Mouse (Mus musculus): ENCODE results near the gene Ccdc110.
A peak's percentile ranks its signal among the peaks of the same experiment; 100 is the strongest.

Gene Ccdc110

GRCm38 (mm10) chr8:45934582-45935014 is at the start of gene Ccdc110:
TSS of gene Ccdc110 (plus strand) at chr8:45934619.
- peak; percentile 56 to 77 for DNase-seq (ENCODE audit: low read depth in 1 of 2, low spot score in 2 of 2)

GRCm38 (mm10) chr8:45885202-45885685 is 49.2 kb upstream of the Ccdc110 start, which contains the start of gene Pdlim3:
TSS of gene Pdlim3 (plus strand) at chr8:45885461.
- no peak for DNase-seq (ENCODE audit: low read depth in 1 of 2, low spot score in 2 of 2)

GRCm38 (mm10) chr8:45885775-45886174 is 48.6 kb upstream of the Ccdc110 start:
- DNase-seq (ENCODE audit: low read depth in 1 of 2, low spot score in 2 of 2), result no peak

- DNase-seq (ENCODE audit: low read depth in 1 of 2, low spot score in 2 of 2), result no peak
These were observed 44.7 kb upstream of the Ccdc110 start for GRCm38 (mm10) chr8:45889737-45890136.

- no peak for DNase-seq (ENCODE audit: low read depth in 1 of 2, low spot score in 2 of 2)
These were observed 37.8 kb upstream of the Ccdc110 start for GRCm38 (mm10) chr8:45896590-45896989.

GRCm38 (mm10) chr8:45899783-45900182 is 34.6 kb upstream of the Ccdc110 start:
- DNase-seq (ENCODE audit: low read depth in 1 of 2, low spot score in 2 of 2), result peak; percentile 18 to 31

- DNase-seq (ENCODE audit: low read depth in 1 of 2, low spot score in 2 of 2), result no peak
These were observed 32.8 kb upstream of the Ccdc110 start for GRCm38 (mm10) chr8:45901626-45902025.

GRCm38 (mm10) chr8:45903659-45904058 is 30.8 kb upstream of the Ccdc110 start:
- no peak for DNase-seq (ENCODE audit: low read depth in 1 of 2, low spot score in 2 of 2)

GRCm38 (mm10) chr8:45905591-45906250 is 28.7 kb upstream of the Ccdc110 start:
- no peak for DNase-seq (ENCODE audit: low read depth in 1 of 2, low spot score in 2 of 2)

GRCm38 (mm10) chr8:45906251-45906619 is 28.2 kb upstream of the Ccdc110 start:
- no peak for DNase-seq (ENCODE audit: low read depth in 1 of 2, low spot score in 2 of 2)

GRCm38 (mm10) chr8:45913707-45914106 is 20.7 kb upstream of the Ccdc110 start:
- DNase-seq (ENCODE audit: low read depth in 1 of 2, low spot score in 2 of 2), result no peak

- no peak for DNase-seq (ENCODE audit: low read depth in 1 of 2, low spot score in 2 of 2)
These were observed 17.9 kb upstream of the Ccdc110 start for GRCm38 (mm10) chr8:45916496-45916895.

GRCm38 (mm10) chr8:45917040-45917679 is 17.3 kb upstream of the Ccdc110 start:
- no peak for DNase-seq (ENCODE audit: low read depth in 1 of 2, low spot score in 2 of 2)

GRCm38 (mm10) chr8:45918891-45919290 is 15.5 kb upstream of the Ccdc110 start:
- no peak for DNase-seq (ENCODE audit: low read depth in 1 of 2, low spot score in 2 of 2)

GRCm38 (mm10) chr8:45920392-45920791 is 14.0 kb upstream of the Ccdc110 start:
- DNase-seq (ENCODE audit: low read depth in 1 of 2, low spot score in 2 of 2), result no peak

GRCm38 (mm10) chr8:45922116-45922515 is 12.3 kb upstream of the Ccdc110 start:
- no peak for DNase-seq (ENCODE audit: low read depth in 1 of 2, low spot score in 2 of 2)

GRCm38 (mm10) chr8:45936986-45937385 is 2.6 kb downstream of the Ccdc110 start:
- DNase-seq (ENCODE audit: low read depth in 1 of 2, low spot score in 2 of 2), result no peak

- DNase-seq (ENCODE audit: low read depth in 1 of 2, low spot score in 2 of 2), result no peak
These were observed 11.9 kb downstream of the Ccdc110 start for GRCm38 (mm10) chr8:45946283-45946682.

- DNase-seq (ENCODE audit: low read depth in 1 of 2, low spot score in 2 of 2), result no peak
These were observed 16.2 kb downstream of the Ccdc110 start for GRCm38 (mm10) chr8:45950622-45951021.

- DNase-seq (ENCODE audit: low read depth in 1 of 2, low spot score in 2 of 2), result no peak
These were observed 36.5 kb downstream of the Ccdc110 start for GRCm38 (mm10) chr8:45970894-45971293.

GRCm38 (mm10) chr8:45973988-45974505 is 39.6 kb downstream of the Ccdc110 start:
- no peak for DNase-seq (ENCODE audit: low read depth in 1 of 2, low spot score in 2 of 2)

- DNase-seq (ENCODE audit: low read depth in 1 of 2, low spot score in 2 of 2), result peak; percentile 82 to 94
These were observed 40.9 kb downstream of the Ccdc110 start, which contains the start of the genes 1700029J07Rik and Ufsp2 for GRCm38 (mm10) chr8:45975126-45975836. TSS of gene 1700029J07Rik (minus strand) at chr8:45975252. TSS of gene Ufsp2 (plus strand) at chr8:45975528.

All from monocyte, adult 2 months (primary cell).